Mouse (Mus musculus) liver, embryonic 15.5 days (tissue): Measurements from ENCODE around the gene Xpo5. TPM values are rescaled to one million over a fixed set of nuclear protein-coding genes. Genes with fewer than 3 reads are reported as not detected.

Experiments
- ATAC-seq: fragments of 200-750 bp; cut with Nextera tagmentation; 2 replicates; pipeline ENCODE4 v1.8.0; 2017; ENCODE audit warnings: moderate number of reproducible peaks, mild to moderate bottlenecking, moderate library complexity; ENCODE audit not compliant: insufficient read depth
- H3K27ac ChIP-seq: fragments of 300-500 bp; sonication (generic); replicated peaks from 2 replicates; pipeline ENCODE4 v1.5.1; 2015; ENCODE audit warnings: mild to moderate bottlenecking, inconsistent platforms
- H3K27me3 ChIP-seq: fragments of 300-500 bp; sonication (generic); 2 replicates; pipeline ENCODE4 v1.6.1; 2015; ENCODE audit warnings: mild to moderate bottlenecking, inconsistent platforms
- H3K36me3 ChIP-seq: fragments of 300-500 bp; sonication (generic); replicated peaks from 2 replicates; pipeline ENCODE4 v1.6.1; 2015; ENCODE audit warnings: moderate library complexity, mild to moderate bottlenecking, inconsistent platforms
- H3K4me1 ChIP-seq: fragments of 300-500 bp; sonication (generic); replicated peaks from 2 replicates; pipeline ENCODE4 v1.6.1; 2015; ENCODE audit warnings: inconsistent platforms
- H3K4me2 ChIP-seq: fragments of 300-500 bp; sonication (generic); 2 replicates; pipeline ENCODE4 v1.6.1; 2015; ENCODE audit warnings: moderate library complexity, mild to moderate bottlenecking, inconsistent platforms
- H3K4me3 ChIP-seq: fragments of 300-500 bp; sonication (generic); replicated peaks from 2 replicates; pipeline ENCODE4 v1.5.1; 2015; ENCODE audit warnings: mild to moderate bottlenecking, inconsistent platforms
- H3K9ac ChIP-seq: fragments of 300-500 bp; sonication (generic); 2 replicates; pipeline ENCODE4 v1.6.1; 2015; ENCODE audit warnings: moderate library complexity, mild to moderate bottlenecking, inconsistent platforms
- H3K9me3 ChIP-seq: fragments of 300-500 bp; sonication (generic); replicated peaks from 2 replicates; pipeline ENCODE4 v1.6.1; 2016; ENCODE audit warnings: inconsistent platforms
- WGBS: fragments of 180-500 bp; shearing (Covaris S2); methylation state at CpG from one replicate; pipeline ENCODE4 v1.1.7; 2015; ENCODE audit warnings: mixed read lengths; ENCODE audit not compliant: insufficient replicate concordance; 5-methylcytosine and 5-hydroxymethylcytosine counted together
- polyA plus RNA-seq: library from polyadenylated mRNA; unstranded; fragments of >200 nt; fragmentation: Nextera tagmentation; extraction: Ambion mirVana; gene quantifications from 2 replicates; pipeline ENCODE4 v1.2.1, GENCODE M21; 2015

Xpo5 gene
- polyA plus RNA-seq, 1 experiment from 2014 or later = 14.4 TPM

DNA sequence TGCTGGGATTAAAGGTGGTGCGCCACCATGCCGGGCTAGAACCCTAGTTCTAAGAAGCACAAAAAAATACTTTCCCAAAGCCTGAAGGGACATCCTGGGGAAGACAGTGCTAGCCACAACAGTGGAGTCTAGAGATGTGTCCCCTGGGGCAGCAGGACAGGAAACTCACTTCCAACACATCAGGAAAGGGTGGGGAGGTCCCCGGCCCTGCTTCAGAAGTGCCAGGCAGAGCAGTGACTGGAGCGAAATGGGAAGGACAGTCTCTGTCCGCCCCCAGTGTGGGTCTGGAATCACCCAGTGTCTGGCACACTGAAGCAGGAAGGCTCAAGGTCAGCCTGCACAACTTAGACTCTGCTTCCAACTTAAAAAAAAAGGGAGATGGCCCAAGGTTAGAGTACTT, 70.1 kb downstream of the Xpo5 start:
- peaks cover 38% of the 10 kb centered on the region for H3K36me3 ChIP-seq
- H3K27me3 ChIP-seq = no peaks in the 10 kb centered on the region
- H3K4me2 ChIP-seq = no peak overlapping the region
- 75% methylated on average over 5 of the region's 5 CpGs for WGBS
- no peaks in the 10 kb centered on the region for H3K9me3 ChIP-seq
- H3K4me3 ChIP-seq = no peak overlapping the region
- ATAC-seq = no peak
- H3K27ac ChIP-seq = no peak overlapping the region
- no peak overlapping the region for H3K9ac ChIP-seq
- 0 out of 2 replicates have a peak, but pooled peaks cover 3% of the 10 kb centered on the region for H3K4me1 ChIP-seq

DNA sequence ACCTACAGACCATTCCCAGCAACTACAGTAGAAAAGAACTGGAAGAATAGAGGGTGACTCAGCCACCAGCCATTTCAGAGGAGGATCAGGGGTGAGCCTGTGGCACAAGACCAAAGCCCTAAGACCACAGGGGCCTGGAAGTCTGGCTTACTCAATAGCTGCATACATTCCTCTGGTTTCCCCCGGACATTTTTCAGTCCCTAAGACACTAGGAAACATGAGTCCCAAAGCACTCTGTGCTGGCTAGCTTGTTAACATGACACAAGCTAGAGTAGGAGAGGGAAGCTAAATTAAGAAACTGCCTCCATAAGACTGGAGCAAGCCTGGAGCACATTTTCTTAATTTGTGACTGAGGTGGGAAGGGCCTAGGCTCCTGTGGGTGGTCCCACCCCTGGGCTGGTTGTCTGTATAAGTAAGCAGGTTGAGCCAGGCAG, 71.2 kb downstream of the Xpo5 start:
- Histone ChIP-seq H3K27ac (no peak overlapping the region), H3K27me3 (no peaks in the 10 kb centered on the region), H3K4me3 (no peak overlapping the region), H3K9ac (no peak overlapping the region), H3K36me3 (peaks cover 43% of the 10 kb centered on the region), H3K9me3 (no peaks in the 10 kb centered on the region), H3K4me2 (no peak overlapping the region), H3K4me1 (0 out of 2 replicates have a peak, but pooled peaks cover 3% of the 10 kb centered on the region)
- WGBS = 77% methylated on average over 1 of the region's 1 CpGs
- ATAC-seq = no peak

DNA sequence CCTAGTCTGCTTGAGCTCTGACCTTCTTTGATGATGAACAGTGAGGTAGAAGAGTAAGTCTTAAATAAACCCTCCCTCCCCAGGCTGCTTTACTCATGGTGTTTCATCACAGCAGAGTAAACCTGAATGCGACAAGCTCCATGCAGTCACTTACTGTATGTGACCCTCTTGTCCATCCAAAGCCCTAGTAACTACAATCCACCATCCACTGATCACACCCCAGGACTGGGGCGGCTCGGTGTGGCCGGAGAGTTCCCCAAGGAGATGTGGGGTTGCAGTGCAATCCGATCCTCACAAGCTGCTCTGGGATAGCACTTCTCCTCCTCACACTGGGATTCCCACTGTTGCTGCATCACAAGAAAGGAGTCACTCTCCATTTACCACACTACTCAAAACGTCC, 71.9 kb downstream of the Xpo5 start:
- no peak overlapping the region for H3K27ac ChIP-seq
- H3K4me3 ChIP-seq = no peak overlapping the region
- no peak for ATAC-seq
- WGBS = 82% methylated on average over 6 of the region's 6 CpGs
- H3K27me3 ChIP-seq = no peaks in the 10 kb centered on the region
- H3K9me3 ChIP-seq = no peaks in the 10 kb centered on the region
- 0 out of 2 replicates have a peak, but pooled peaks cover 3% of the 10 kb centered on the region for H3K4me1 ChIP-seq
- H3K4me2 ChIP-seq = no peak overlapping the region
- no peak overlapping the region for H3K9ac ChIP-seq
- H3K36me3 ChIP-seq = peaks cover 50% of the 10 kb centered on the region

DNA sequence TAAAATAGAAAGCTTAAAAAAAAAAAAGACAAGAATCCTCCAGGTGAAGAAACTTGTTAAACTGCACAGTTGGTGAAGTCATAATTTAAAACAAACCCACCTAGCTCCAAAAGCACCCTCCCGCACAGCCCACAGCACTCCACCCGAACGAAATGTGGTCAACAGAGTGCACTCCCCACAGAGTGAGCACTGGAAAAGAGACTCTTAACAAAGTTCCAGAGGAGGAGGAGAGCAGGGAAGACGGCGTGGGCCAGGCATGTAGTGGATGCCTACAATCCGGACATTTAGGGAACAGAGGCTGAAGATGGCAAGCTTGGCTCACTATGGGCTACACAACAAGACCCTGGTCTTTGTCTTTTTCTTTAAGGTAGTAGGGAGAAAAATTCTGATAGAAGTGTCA, 72.5 kb downstream of the Xpo5 start:
- ATAC-seq = no peak
- H3K27me3 ChIP-seq = no peaks in the 10 kb centered on the region
- WGBS = 74% methylated on average over 6 of the region's 6 CpGs
- H3K27ac ChIP-seq = no peak overlapping the region
- no peak overlapping the region for H3K4me2 ChIP-seq
- H3K9ac ChIP-seq = no peak overlapping the region
- no peak overlapping the region for H3K4me3 ChIP-seq
- H3K9me3 ChIP-seq = no peaks in the 10 kb centered on the region
- H3K36me3 ChIP-seq = peaks cover 55% of the 10 kb centered on the region
- H3K4me1 ChIP-seq = peaks cover 3% of the 10 kb centered on the region; the same call in 1 of the 2 replicates

DNA sequence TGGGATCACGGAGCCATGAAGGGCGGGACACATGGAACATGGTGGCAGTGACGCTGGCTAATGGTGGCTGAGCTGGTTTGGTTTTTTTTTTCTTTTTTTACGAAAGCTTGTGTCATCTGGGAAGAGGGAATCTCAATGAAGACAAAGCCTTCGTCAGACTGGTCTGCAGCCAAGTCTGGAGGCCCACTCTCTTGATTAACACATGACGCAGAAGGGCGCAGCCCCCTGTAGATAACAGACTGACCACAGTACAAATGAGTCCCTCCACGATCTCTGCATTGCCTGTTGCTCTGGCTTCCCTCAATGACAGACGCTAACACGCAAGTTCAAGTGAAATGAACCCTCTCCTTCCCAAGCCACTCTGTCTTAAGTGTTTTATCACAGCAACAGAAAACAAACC, 72.9 kb downstream of the Xpo5 start:
- Histone ChIP-seq H3K36me3 (peaks cover 57% of the 10 kb centered on the region), H3K4me2 (no peak overlapping the region), H3K4me1 (peaks cover 3% of the 10 kb centered on the region; the same call in 1 of the 2 replicates), H3K9ac (no peak overlapping the region), H3K9me3 (no peaks in the 10 kb centered on the region), H3K27me3 (no peaks in the 10 kb centered on the region), H3K4me3 (no peak overlapping the region), H3K27ac (no peak overlapping the region)
- WGBS = 63% methylated on average over 10 of the region's 10 CpGs
- ATAC-seq = no peak

DNA sequence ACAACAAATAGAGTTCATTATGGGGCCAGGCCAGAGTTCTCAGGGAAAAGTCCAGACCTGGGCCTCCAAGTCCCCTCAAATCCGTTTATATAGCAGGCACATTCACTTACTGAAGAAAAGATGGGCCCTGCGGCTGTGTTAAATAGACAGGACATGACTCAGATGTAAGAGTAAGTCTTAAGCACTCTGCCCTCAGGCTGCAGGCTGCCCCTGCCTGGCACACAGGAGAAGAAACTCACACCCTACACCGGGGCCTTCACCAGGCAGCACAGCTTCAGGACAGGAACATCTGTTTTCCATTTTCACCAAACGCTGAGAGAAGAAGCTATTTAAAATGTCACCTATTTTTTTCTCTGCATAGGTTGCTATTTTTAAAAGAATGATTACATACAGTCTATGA, 75.0 kb downstream of the Xpo5 start:
- Histone ChIP-seq H3K9ac (no peak overlapping the region), H3K36me3 (peaks cover 45% of the 10 kb centered on the region), H3K4me3 (no peak overlapping the region), H3K27ac (no peak overlapping the region), H3K27me3 (no peaks in the 10 kb centered on the region), H3K4me1 (peaks cover 17% of the 10 kb centered on the region), H3K4me2 (no peak overlapping the region), H3K9me3 (no peaks in the 10 kb centered on the region)
- no peak for ATAC-seq
- WGBS = 74% methylated on average over 4 of the region's 4 CpGs

DNA sequence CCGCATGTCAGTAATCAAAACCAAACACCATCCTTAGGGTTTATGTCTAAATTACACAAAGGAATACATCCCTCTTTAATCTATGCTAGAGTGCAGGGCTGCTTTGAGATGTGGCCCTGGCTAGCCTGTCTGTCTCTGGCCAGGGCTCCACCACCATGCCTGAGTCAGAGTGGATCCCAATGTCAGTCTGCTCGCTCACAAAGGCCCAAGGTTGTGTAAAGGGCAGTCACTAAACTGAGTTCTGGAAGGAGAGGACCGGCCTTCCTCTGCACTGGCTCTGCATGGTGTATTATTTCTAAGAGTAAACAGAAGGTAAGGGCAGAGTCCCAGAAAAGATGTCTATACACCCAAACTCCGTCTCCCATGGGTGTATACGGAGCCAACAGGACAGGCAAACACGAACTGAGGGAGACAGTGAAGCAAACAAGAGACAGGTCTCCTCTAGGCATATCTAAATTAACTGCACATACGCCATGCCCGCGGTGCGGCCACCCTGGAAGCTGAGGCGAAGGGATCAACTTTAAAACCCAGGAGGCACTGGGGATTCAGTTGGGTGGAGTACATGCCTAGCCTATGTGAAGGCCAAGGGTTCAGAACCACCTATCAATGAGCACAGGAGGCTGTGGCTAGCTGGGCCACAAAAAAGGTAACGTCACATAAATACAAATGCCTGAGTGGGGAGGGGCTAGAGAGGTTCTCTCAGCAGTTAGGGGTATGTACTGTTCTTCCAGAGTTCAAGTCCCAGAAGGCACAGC, 75.6 kb downstream of the Xpo5 start:
- Histone ChIP-seq H3K4me1 (peaks cover 20% of the 10 kb centered on the region), H3K4me2 (no peak overlapping the region), H3K4me3 (no peak overlapping the region), H3K27ac (no peak overlapping the region), H3K9me3 (no peaks in the 10 kb centered on the region), H3K9ac (no peak overlapping the region), H3K27me3 (no peaks in the 10 kb centered on the region), H3K36me3 (peaks cover 45% of the 10 kb centered on the region)
- ATAC-seq = no peak
- WGBS = 90% methylated on average over 12 of the region's 12 CpGs

DNA sequence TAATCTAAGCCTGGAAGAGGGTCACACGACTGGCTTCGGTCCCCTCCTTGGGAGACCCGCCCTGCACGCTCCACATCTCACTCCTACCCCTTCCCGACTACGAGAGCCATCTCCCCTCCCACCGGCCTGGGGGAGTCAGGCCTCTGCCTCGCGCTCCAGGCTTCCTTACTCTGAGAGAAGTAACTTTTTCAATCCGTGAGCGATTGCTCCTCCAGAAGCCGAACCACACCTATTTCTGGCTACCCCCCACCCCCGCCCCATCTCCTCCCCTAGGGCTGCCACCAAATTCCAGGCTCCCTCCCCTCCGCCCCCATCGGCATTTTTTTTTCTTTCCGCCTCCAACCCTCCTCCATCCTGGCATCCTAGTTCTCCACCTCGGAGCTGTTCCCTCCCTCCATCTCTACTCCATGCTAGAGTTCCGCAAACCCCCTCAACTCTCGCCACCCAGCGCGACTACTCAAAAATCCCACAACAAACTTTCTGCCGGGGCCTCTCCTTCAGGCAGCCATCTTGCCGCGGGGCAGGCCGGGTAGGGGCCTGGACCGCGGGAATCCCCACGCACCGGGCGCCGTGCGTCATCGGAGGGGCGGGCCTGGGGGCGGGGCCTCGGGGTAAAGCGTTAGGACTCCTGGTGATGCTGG, 80.0 kb downstream of the Xpo5 start, which contains the start of gene Tjap1:
TSS of gene Tjap1 (minus strand) at position 544 of the 641 bp plus-strand sequence.
- ATAC-seq = peak; percentile 91
- H3K9ac ChIP-seq = peak within 1 kb of the TSS; percentile 81

DNA sequence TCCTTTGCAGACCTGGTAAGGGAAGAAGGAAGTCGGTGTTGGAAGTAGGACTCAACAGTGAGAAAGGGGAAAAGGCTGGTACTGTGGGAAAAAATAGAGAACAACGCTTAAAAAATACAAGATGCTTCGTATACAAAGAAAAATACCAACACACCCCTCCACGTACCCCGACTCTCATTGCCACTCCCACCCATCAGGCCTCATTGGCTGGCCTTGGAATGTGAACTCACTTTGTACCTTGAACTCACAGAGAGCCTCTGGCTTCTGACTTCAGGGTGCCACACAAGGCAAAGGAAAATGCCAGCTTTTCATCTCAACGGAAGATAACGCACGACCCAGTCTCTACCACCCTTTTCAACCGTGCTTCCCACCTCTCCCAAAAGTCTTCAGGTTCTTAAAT, 80.6 kb downstream of the Xpo5 start:
- Histone ChIP-seq H3K4me1 (peaks cover 20% of the 10 kb centered on the region), H3K9me3 (no peaks in the 10 kb centered on the region), H3K27ac (no peak overlapping the region), H3K9ac (peak overlapping the region; percentile 30; the same call in 1 of the 2 replicates), H3K27me3 (peaks cover 8% of the 10 kb centered on the region), H3K4me3 (peak overlapping the region; percentile 80), H3K4me2 (peak overlapping the region; percentile 95), H3K36me3 (peaks cover 27% of the 10 kb centered on the region)
- 23% methylated on average over 9 of the region's 9 CpGs for WGBS
- ATAC-seq = peak; percentile 20; the same call in 1 of the 2 replicates

More for the DNA sequence above, 80.0 kb downstream of the Xpo5 start, which contains the start of gene Tjap1:
- Histone ChIP-seq H3K9me3 (no peaks in the 10 kb centered on the region), H3K27me3 (peaks cover 8% of the 10 kb centered on the region), H3K4me3 (peak within 1 kb of the TSS; percentile 80), H3K36me3 (peaks cover 30% of the 10 kb centered on the region), H3K4me2 (peak within 1 kb of the TSS; percentile 95), H3K4me1 (peaks cover 20% of the 10 kb centered on the region), H3K27ac (peak within 1 kb of the TSS; percentile 77)
- under 1% methylated on average over 37 of the region's 37 CpGs for WGBS

DNA sequence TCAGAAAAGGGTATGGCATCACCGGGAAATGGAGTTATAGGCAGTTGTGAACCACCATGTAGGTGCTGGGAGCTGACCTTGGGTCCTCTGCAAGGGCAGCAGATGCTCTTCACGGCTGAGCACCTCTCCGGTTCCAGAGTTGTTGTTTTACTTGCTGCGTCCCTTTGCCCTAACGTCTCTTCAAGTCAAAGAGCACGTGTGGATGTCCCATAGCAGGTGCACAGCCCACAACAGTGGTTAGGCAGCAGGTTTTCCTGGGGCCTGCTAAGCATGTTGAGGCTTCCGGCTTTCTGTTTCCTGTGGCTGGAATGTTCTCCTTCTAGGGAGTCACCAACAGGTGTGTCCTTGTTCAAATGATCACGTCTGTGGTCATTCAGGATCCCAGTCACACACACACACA, 81.3 kb downstream of the Xpo5 start:
- Histone ChIP-seq H3K9ac (no peak overlapping the region), H3K9me3 (no peaks in the 10 kb centered on the region), H3K4me3 (no peak overlapping the region), H3K4me1 (peaks cover 20% of the 10 kb centered on the region), H3K27me3 (peaks cover 9% of the 10 kb centered on the region), H3K4me2 (no peak overlapping the region), H3K36me3 (peaks cover 20% of the 10 kb centered on the region), H3K27ac (no peak overlapping the region)
- 65% methylated on average over 8 of the region's 8 CpGs for WGBS
- no peak for ATAC-seq

DNA sequence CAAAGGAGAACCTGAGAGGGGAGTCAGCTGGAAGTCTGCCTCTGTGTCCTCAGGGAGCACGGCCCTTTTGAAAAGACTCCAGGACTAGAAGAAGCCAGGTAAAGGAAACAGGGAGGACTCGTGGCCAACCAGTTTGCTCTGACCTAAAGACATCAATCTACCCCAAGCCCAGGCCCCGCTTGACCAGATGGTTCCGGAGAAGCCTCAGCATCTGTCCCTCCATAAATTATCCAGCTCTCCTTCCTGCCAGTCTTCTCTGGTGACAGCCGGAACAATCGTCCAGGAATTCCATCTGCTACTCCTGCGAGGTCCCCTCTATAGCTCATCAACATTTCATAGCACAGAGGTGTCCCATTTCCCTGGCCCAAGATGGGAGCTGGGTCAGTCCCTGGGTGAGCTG, 82.1 kb downstream of the Xpo5 start:
- Histone ChIP-seq H3K36me3 (peaks cover 12% of the 10 kb centered on the region), H3K4me2 (no peak overlapping the region), H3K9ac (no peak overlapping the region), H3K27me3 (peaks cover 16% of the 10 kb centered on the region), H3K4me1 (peaks cover 20% of the 10 kb centered on the region), H3K9me3 (no peaks in the 10 kb centered on the region), H3K4me3 (no peak overlapping the region), H3K27ac (no peak overlapping the region)
- no peak for ATAC-seq
- 46% methylated on average over 7 of the region's 7 CpGs for WGBS
